Mouse (Mus musculus) G1E (cell line): ENCODE measurements around the gene Rorb.

Source experiments
- CTCF ChIP-seq: IDR thresholded peaks from 2 replicates; pipeline ENCODE4 v1.5.1; 2012; ENCODE audit warnings: low read depth, low read length, inconsistent platforms, mixed read lengths
- GATA1 ChIP-seq: IDR thresholded peaks from 2 replicates; pipeline ENCODE4 v1.6.1; 2012; ENCODE audit warnings: borderline replicate concordance, low read length, inconsistent platforms, mixed read lengths

GRCm38 (mm10) chr19:18941391-18941790 is 169.6 kb downstream of the Rorb start:
- TF ChIP-seq CTCF (no peak), GATA1 (no peak)
